Mouse (Mus musculus) c-Kit-negative CD71-positive TER-119-positive erythroid progenitor cells, embryonic 14.5 days (primary cell): ENCODE data around the gene Ccndbp1.
"Not testable (repeated sequence)": the region's sequence is repeated elsewhere in the genome, so short reads cannot be mapped to it uniquely, and the experiment has no call there.

Experiments used
- DNase-seq: peaks from one replicate; pipeline ENCODE4 v3.0.0-alpha.2; 2013; ENCODE audit warnings: low read depth, low spot score

Ccndbp1 gene

DNA sequence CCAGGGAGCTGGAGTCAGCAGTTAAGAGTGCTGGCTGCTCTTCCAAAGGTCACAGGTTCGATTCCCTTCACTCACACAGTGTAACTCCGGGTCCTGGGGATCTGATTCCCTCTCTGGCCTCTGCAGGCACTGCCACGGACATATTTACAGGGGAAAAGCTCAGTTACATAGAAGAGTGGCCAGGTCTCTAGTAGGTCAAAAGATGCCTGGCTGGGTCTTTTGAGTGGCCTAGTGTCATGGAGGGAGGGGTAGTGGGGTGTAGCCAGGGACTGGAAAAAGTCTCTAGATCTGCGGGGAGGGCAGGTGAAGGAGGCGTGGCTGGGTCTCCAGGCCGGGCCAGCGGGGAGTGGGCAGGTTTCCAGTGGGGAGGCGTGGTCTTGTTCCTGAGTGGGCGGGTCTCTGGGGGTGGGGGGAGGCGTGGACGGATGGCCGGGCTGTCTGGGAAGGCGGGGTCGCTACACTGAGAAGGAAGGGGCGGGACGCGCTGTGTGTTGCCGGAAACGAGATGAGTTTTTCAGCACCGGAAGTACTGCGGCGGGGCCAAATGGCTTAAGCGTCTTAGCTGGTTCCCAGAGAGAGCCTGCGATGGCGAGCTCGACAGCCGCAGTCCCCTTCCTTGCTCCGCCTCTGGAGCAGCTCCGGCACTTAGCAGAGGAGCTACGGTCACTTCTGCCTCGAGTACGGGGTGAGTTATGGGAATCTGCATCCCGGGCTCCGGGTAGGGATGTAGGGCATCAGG, at the start of gene Ccndbp1:
Ccndbp1 (plus strand) TSS at position 479 of the 739 bp plus-strand sequence.
- DNase-seq = peak; percentile 81

DNA sequence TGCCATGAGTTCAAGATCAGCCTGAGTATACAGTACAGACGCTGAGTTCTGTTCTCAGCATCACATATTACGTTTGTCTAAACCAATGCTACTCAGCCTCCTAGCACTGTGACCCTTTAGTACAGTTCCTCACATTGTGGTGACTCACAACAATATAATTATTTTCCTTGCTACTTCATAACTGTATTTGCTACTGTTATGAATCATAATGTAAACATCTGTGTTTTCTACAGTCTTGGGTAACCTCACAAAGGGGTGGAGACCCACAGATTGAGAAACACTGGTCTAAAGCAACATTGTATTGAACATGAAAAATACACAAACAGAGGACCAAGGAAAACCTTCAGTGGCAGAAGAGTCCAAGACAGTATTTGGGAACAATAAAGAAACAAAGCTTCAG, 48.8 kb upstream of the Ccndbp1 start:
- no peak for DNase-seq

DNA sequence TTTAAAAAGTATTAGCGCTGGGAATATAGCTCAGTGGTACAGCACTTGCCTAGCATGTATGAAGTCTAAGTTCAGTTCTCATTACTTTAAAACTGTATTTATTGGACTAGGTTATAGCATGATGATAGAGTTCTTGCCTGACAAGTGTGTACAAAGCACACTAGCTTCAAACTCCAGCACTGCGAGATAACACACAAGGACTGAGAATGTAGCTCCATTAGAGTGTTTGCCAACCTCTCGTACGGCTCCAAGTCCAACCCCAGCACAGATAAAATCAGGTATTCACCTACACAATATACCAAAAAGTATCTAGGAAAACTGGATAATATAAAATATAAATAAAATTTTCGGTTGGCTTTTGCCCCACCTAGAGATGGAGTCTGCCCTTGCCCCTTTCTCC, 48.4 kb upstream of the Ccndbp1 start:
- DNase-seq = no peak

DNA sequence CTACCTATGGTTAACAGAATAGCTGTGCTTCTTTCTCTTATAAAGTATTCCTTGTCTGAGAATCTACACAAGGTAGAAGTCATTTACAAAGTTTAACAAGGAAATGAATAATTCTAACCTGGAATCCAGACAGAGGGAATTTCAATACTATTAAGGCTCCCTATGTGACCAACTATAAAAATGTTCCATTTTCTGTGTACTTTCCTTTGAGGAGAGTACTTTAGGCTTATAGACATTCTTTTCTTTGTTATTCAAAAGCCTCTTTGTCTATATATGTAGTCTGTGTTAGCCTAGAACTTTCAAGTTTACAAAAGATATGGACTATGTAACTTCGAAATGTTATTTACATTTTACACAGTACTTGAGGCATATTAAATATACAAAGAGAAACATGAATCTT, 47.9 kb upstream of the Ccndbp1 start:
- no peak for DNase-seq

DNA sequence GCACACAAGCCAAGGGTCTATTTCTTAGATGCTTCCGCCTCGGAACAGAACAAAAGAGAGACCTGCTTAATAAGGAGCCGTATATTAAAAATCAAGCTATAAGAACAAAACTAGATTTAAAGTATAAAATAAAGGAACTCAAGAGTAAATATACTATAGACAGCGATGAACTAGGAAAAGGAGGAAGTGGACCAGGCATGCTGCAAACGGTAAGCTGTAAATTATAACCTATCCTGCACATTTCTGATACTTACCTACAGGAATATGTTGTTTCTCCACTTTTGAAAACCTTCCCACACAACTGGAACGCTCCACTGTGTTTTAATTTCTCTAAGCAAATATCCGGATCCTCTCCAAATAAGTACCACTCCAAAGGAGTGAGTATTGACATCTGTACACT, 45.1 kb upstream of the Ccndbp1 start:
- DNase-seq = no peak

DNA sequence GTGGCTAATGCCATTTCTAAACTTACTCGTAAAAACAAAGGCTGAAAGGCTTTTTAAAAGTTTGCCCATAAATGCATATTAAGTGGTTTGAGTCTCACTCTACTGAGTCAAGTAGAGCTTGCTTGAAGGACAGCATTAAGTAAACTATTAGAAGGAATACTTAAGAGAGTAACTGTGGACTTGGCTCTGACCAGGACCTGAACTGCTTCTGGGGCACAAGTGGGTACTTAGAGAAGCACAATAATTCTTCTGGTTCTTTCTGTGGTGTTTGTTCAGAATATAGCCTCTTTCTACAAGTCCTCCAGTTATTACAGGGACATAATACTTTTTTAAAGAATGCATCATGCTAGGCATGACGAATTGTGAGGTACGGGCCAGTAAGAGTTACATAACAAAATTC, 42.7 kb upstream of the Ccndbp1 start:
- DNase-seq = no peak

DNA sequence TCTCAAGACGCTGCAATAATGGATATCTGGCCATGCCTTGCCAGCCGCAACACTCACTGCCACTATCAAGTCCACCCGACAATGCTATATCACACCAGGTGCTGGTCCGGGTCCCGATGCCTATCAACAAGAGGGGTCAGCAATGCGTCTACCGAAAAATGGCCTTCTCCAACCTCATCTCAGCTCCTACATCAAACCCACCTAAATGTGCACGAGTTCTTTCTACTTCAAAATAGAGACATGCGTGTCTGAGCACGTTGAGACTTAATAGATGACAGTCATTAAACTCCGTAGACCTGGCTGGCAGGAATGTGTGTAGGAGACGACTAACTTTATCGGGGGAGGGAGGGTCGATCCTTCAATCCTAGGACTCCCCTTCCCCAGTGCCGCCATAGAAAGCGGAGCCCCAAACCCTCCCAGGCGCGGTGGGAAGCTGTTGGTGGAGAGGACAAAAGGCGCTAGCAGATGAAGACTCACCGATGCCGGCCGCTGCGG, 38.1 kb upstream of the Ccndbp1 start:
- peak; percentile 44 for DNase-seq

DNA sequence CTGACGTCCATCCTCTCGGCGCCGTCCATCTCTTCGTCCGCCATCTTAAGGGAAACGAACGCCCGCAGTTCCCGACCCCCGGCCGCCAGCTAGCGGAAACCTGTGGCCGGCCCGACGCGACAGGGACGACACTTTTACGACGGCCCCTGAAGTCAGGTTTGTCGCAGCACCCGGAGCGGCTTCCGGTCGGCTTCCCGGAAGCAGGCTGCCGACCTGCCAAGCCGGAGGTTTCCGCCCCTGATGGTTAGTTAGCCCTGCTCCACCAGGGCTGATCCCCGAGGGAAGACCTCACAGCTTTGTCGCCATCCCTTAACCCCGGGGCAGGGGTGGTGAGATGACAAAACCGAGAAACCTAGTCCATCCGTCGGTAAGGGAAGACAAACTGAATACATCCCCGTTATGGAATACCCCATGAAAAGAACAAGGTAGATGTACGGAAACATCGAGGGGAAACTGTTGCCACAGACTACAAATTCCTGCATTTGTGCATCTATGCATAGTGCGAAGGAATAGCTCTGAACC, 37.6 kb upstream of the Ccndbp1 start, which contains the start of gene Ubr1:
Ubr1 (minus strand) TSS at position 157 of the 522 bp plus-strand sequence.
- DNase-seq = peak; percentile 76

DNA sequence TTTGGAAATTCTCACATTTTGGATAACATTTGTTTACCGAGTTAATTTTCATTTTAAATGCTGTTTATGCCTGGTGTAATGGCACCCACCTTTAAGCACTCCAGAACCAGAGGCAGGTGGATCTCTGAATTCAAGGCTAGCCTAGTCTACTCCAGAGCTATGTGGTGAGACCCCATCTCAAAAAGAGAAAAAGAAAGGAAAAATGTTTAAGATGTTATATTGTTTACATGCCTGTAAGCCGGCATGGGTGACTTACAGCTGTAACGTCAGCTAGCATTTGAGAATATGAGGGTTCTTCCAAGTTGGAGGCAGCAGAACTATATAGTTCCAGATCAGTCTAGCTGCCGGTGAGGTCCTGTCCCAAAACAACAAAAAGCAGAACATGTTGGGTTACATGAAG, 36.4 kb upstream of the Ccndbp1 start:
- no peak for DNase-seq

DNA sequence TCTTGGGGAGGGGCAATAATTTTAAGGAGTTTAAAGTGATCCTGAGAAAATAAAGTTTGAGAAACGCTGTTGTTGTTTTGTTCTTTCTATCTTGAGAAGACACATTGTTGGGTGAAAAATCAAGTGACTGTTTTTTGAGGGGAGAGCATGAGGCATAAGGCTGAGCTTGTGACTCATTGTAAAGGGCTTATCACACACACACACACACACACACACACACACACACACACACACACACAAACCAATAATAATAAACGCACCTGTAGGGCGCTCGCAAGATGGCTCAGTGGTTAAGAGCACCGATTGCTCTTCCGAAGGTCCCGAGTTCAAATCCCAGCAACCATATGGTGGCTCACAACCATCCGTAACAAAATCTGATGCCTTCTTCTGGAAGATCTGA, 35.9 kb upstream of the Ccndbp1 start:
- not testable (repeated sequence) for DNase-seq

DNA sequence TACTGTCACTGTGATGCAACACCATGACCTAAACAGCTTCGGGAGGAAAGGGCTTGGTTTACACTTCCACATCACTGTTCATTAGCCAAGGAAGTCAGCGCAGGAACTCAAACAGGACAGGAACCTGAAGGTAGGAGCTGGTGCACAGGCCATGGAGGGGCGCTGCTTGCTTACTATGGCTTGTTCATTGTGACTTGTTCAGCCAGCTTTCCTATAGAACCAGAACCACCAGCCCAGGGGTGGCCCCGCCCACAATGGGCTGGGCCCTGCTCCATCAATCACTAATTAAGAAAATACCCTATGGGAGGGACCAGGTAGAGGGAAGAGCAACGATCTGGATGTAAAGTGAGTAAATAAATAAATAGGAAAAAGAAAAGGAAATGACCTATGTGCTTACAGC, 35.2 kb upstream of the Ccndbp1 start:
- no peak for DNase-seq

DNA sequence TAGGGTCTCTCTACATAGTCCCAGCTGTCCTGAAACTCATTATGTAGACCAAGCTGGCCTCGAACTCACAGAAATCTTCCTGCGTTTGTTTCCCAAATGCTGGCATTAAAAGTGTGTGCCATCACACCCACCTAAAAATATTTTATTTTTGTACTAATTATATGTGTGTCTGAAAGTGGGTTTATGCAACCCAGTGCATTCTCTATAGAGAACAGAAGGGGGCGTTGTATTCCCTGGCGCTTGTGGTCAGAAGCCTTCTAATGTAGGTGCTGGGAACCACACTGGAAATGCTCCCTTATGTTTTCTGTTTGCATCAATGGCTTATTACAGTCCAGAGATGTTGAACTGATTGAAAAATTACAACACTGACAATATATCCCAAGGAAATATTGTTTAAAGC, 31.9 kb upstream of the Ccndbp1 start:
- peak; percentile 51 for DNase-seq

DNA sequence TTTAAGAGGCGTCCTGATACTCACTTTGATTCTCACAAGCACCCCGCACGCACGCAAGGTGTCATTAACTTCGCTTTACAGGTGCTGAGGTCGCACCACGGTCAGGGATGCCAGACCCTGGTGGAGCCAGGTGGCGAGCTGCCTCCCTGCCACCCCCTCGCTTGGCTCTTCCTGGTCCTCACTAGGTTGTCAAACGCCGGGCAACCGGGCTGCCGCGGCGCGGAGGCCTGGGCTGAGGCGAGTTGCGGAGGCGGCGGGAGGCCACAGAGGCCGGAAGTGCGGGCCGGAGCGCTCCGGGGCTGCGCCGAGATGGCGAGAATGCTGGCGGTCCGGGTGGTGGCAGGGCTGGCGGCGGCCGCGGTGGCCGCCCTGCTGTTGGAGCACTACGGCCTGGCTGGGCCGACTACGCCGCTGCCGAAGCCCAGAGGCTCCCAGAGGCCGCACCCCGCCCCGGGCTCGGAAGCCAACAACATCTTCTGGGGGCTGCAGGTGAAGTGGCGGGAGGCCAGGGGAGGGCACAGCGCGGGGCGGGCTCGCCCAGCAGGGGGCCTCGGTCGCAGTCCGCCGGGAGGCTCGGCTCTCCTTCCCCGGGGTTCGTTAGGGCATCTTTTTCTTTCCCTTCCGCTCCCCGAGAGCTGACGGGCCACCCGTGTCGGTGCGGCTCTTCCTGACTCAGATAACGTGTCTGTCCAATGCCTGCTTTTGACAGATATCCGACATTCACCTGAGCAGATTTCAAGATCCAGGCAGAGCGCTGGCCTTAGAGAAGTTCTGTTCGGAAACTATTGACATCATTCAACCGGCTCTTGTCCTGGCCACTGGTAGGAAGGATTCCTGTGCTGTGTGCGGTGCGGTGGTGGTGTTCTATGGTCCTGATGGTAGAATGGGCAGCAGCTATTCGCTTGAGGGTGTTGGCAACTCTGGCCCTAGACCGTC, 30.9 kb upstream of the Ccndbp1 start, which contains the start of gene Tmem62:
Tmem62 (plus strand) TSS at position 28 of the 936 bp plus-strand sequence.
- DNase-seq = peak; percentile 60

DNA sequence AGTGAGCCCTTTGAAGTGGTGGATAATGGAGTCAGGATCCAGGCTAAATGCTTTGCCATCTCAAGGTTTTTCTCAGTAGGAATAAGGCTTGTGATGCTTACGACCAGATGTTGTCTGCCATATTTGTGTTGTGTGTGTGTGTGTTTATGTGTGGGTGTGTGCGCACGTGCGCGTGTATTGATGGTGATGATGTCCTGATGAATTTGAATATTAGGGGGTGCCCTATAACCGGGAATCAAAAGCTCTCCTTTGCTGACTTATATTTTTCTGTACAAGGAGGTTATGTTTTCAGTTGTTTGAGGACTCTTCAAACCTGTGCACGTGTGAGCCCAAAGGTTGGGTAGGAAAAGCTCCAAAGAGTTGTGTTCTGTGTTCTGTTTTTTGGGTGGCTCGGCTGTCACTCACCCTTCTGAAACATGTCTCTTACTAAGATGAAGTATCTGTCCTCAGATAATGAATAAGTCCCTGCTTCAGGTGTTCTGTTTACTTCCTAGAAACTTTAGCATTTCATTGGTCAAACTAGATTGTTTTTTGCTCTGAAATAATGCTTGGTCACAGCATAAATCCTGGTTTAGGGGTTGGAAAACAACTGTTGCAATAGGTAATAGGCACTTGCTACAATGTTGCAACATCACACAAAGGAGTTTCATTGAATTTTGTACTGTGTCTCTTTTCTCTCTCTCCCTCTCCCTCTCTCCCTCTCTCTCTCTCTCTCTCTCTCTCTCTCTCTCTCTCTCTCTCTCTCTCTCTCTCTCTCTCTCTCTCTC, 30.1 kb upstream of the Ccndbp1 start:
- DNase-seq = no peak

DNA sequence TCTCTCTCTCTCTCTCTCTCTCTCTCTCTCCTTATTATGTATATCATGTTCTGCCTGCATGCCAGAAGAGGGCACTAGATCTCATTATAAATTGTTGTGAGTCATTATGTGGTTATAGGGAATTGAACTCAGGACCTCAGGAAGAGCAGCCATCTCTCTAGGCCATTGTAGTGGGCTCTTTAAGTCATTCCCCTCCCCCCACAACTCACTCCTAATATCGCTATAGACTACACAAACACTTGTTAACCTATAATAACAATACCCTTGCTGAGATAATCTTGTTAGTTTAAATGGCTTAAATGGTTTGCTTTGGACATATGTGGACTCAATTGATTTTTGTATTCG, 29.5 kb upstream of the Ccndbp1 start:
- no peak for DNase-seq

DNA sequence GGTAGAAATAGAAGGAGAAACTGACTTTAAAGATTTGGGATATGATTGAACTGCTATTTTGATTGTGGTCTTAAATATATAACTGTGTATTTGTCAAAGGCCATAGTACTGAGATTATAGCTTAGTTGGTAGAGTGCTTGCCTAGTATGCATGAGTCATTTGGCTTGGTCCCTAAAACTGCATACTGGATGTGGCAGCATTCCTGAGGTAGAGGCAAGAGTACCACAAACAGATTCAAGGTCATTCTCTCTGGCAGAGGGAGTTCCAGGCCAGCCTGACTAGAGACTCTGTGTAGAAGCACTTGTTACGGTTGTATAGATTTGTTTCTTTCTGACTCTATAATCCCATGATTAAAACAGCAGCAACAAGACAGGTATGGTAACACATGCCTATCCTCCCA, 28.4 kb upstream of the Ccndbp1 start:
- no peak for DNase-seq

DNA sequence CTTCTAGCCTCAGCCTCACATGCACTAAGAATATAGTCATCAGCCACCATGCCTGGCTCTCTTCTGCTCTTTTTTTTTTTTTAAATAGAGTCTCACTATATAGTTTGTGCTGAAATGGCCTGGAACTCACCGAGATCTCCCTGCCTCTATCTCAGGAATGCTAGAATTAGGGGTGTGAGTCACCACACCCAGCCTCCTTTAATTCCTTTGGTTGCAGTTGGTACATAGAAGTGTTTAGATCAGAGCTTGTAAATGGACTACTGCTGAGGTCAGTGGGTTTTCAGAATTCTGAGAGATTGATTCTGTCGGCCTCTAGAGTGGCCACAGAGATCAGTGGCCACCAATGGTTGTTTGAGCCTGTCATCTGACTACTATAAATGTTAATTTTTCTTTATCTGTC, 27.3 kb upstream of the Ccndbp1 start:
- no peak for DNase-seq

DNA sequence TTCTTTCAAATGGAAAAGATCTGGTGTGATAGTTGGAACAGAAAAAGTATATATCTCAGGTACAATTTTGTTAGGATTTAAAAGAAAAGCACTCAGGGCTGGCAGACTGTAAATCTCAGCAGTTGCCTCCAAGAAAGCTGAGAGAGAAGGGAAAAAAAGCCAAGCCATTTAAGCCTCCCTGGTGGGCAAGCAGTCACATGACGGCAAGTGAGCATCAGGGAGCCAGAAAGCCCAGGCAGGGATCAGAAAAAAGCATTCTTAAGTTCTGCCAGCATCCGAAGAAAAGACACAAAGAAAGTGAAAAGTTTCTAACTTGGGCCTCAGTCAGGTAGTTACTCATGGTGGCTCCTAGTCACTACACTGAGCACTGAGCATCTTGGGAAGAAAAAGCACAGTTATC, 24.6 kb upstream of the Ccndbp1 start:
- no peak for DNase-seq

DNA sequence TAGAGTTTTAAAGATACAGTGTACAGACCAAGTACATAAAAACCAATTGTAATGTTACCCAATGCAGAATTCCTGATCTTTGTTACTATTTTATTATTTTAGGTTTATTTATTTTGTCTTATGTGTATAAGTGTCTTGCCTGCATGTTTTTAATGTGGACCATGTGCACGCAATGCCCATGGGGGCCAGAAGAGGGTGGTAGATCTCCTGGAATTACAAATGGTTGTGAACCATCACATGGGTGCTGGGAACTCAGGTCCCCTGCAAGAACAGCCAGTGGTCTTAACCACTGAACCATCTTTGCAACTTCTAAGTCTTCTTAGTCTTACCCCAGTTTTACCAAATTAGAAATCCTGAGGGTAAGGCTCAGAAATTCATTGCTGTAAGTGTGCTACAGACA, 23.0 kb upstream of the Ccndbp1 start:
- no peak for DNase-seq

DNA sequence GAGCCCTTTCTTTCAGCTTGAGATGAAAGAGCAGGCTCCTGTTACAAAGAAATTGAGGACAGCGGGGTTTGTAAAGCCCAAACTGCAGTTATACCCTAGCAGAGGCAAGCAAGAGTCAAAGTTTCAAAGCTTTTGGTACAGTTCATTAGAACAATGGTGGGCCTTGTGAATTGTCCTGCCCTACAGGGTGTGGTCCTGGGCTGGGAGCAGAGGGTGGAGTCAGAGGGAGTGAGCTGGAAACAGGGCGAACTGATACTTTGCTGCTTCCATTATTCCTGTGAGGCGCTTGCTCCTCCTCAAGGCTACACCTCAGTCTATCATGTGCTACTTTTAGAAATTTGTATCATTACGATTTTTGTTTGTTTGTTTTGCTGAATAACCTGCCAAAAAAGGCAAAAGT, 17.0 kb upstream of the Ccndbp1 start:
- no peak for DNase-seq

DNA sequence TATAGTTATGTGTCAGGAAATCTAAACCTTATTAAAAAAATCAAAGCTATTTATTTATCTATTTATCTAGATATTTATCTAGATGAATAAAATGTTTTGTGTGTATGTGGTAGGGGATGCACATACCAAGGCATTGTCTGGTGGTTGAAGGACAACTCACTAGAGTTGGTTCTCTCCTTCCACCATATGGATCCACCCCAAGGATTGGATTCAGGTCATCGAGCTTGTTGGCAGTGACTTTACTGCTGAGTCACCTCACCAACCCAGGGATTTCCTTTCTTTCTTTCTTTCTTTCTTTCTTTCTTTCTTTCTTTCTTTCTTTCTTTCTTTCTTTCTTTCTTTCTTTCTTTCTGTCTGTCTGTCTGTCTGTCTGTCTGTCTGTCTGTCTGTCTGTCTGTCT, 11.6 kb upstream of the Ccndbp1 start:
- not testable (repeated sequence) for DNase-seq

DNA sequence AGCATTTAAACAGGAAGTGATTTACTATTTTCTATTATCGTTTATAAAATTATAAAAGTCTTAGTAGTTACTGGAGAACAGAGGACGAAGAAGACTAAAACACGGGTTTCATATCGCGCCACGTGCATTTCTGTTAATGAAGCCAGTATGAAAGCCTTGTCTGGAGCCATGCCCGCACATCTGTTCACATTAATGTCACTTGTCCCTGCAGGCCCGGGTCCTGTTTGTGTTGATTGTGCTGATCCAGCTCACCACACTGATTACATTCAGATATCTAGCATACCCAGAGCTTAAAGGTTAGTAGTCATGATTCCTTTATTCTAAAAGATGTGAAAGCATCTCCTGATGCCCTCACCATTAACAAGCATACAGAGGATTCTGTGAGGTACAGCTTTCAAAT, 9.3 kb upstream of the Ccndbp1 start:
- no peak for DNase-seq
